Mouse (Mus musculus): ENCODE measurements around the gene Gba.
A peak's percentile ranks its signal among the peaks of the same experiment; 100 is the strongest.

Gba gene

GRCm38 (mm10) chr3:89238494-89238893 lies 35.8 kb downstream of the Gba start:
- ATAC-seq (ENCODE audit: low TSS enrichment), result no peak

GRCm38 (mm10) chr3:89242331-89242895 lies 39.7 kb downstream of the Gba start:
- no peak for ATAC-seq (ENCODE audit: low TSS enrichment)

DNA sequence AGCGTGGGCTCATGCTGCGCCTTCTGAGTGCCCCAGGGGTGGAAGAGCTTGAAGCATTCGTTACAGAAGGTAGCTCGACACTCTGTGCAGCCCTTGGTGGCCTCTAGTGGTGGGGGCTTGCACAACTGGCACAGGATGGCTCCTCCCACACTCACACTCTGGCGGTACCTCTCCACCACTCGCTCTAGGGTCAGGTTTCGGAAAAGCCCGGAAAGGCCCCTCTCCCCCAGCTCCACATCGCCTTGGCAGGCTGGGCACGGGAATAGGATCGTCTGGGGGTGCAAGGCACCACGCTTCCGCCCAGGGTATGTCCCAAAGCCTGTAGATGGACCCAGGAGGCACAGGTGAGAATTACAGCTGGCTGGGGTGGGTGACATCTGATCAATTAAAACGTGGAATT lies 40.9 kb downstream of the Gba start:
- ATAC-seq (ENCODE audit: low TSS enrichment), result no peak

GRCm38 (mm10) chr3:89244158-89244981 lies 41.6 kb downstream of the Gba start:
- 0 out of 2 replicates have a peak, but pooled peaks have one; percentile 3 for ATAC-seq (ENCODE audit: low TSS enrichment)

DNA sequence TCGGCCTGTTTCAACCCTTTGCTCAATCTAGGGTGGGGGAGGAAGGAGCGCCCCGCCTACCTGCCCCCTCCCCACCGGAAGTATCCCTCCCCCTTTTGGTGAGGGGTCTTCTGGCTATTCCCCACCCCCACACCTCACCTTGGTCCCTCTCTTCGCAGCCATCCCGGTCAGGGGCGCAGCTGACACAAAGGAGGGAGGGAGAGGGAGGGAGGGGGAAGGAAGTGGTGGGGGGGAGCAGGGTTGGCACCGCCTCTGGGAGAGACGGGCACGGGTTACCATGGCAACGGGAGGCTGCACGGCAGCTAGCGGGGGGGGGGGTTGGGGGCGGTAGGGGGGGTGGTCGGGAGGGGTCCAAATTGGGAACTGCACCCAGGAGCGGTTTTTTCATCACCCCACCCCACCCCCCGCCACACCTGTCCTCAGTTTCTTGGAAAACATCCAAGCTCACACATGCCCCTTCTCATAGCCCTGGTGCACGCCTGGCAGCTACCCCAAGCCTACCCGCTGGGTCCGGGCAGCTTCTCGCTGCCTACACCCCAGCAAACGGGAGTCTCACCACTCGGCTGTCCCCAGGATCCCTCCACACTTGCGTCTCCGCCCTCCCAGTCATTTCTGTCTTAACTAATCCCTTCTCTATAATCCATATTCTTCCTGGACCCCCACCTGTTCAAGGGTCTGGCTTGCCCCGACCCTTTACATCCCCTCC lies 42.4 kb downstream of the Gba start:
- no peak for ATAC-seq (ENCODE audit: low TSS enrichment)

- ATAC-seq (ENCODE audit: low TSS enrichment), result peak; percentile 35
Observed at GRCm38 (mm10) chr3:89245688-89246171, 43.0 kb downstream of the Gba start, which contains the start of gene Krtcap2. TSS of gene Krtcap2 (plus strand) at chr3:89245966.

- peak; percentile 69 for ATAC-seq (ENCODE audit: low TSS enrichment)
Observed at GRCm38 (mm10) chr3:89246261-89247100, 43.8 kb downstream of the Gba start, which contains the start of gene Trim46. TSS of gene Trim46 (minus strand) at chr3:89246309.

- no peak for ATAC-seq (ENCODE audit: low TSS enrichment)
Observed at GRCm38 (mm10) chr3:89247466-89247865, 44.7 kb downstream of the Gba start.

- no peak for ATAC-seq (ENCODE audit: low TSS enrichment)
Observed at GRCm38 (mm10) chr3:89250435-89251040, 47.8 kb downstream of the Gba start.

GRCm38 (mm10) chr3:89251365-89251895 lies 48.7 kb downstream of the Gba start:
- no peak for ATAC-seq (ENCODE audit: low TSS enrichment)

DNA sequence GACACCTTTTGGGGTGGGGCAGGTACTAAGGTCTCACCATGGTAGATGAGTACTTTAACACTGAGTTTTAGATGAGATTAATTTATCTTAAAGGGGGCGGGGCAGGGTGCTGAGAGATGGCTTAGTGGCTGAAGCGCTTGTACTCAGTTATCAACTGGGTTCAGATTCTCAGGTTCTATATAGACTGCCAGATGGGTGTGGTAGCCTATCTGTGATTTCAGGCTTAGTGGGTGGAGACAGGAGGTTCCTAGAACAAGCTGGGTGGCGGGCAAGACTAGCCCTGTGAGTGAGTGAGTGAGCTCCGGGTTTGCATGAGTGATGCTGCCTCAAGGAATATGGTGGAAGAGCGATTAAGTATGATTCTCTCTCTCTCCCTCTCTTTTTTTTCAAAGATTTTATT lies 52.3 kb downstream of the Gba start:
- ATAC-seq (ENCODE audit: low TSS enrichment), result no peak

DNA sequence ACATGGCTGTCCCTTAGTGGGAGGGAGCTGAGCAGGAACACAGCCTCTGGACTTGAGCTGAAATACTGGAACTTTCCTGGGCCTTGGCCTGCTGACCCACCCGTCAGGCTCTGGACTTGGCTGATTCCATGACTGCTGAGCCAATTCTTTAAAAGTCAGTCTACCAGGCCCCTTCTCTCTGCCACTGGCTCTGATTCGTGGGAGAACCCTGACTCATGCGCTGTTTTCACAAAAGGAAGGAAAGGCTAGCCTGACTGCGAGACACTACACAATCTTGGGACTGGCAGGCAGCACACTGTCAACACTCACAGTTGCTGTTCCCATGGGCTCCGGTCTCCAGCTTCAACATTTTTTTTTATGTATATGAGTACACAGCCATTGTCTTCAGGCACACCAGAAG lies 53.4 kb downstream of the Gba start:
- ATAC-seq (ENCODE audit: low TSS enrichment), result no peak

All from frontal cortex, adult (tissue).